Mouse (Mus musculus) heart, postnatal 0 days (tissue): ENCODE measurements around the gene Llcfc1.

Experiments used
- CTCF ChIP-seq: IDR thresholded peaks from 2 replicates; pipeline ENCODE4 v1.5.1; 2016; ENCODE audit warnings: antibody characterized with exemption, control low read depth, low read depth
- EP300 ChIP-seq: IDR thresholded peaks from 2 replicates; pipeline ENCODE4 v1.6.1; 2016; ENCODE audit warnings: antibody characterized with exemption, low read depth

DNA sequence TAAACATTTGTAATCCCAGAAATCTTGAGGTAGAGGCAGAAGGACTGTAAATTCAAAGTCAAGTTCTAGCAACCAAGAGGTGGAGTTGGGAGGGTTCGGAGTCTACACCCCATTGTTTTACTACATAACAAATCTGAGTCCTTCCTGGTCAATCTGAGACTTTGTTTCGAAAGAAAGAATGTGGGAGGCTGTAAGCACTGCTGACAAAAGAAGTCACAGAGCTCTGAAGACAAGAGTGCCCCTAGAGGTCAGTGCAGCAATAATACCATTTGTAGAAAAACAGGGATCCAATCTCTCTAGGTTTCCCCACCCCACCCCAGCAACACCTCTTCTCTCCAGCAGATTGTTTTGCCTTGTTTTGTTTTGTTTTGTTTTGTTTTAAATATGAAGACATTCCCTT is 21.9 kb upstream of the Llcfc1 start:
- peak; percentile 22; the same call in 1 of the 2 replicates for TF ChIP-seq CTCF
- no peak for TF ChIP-seq EP300
